Mouse (Mus musculus): Measurements from ENCODE around the gene Rab30. TPM values are rescaled to one million over a fixed set of nuclear protein-coding genes. Genes with fewer than 3 reads are reported as not detected.

The Rab30 gene
- polyA plus RNA-seq, 1 experiment from 2014 or later, result 13.3 TPM

- no peak for ATAC-seq (ENCODE audit: low FRiP score, low TSS enrichment)
- Histone ChIP-seq H3K27ac (replicated peaks) (no peak overlapping the region), H3K4me2 (replicated peaks; ENCODE audit: low read depth) (no peak overlapping the region), H3K27me3 (ENCODE audit: control insufficient read depth, insufficient read depth, low read length) (no peaks in the 10 kb centered on the region), H3K9ac (ENCODE audit: low read length) (no peak overlapping the region), H3K4me1 (replicated peaks; ENCODE audit: control insufficient read depth, insufficient read depth) (no peaks in the 10 kb centered on the region), H3K36me3 (ENCODE audit: control insufficient read depth, insufficient read depth, low read length) (no peaks in the 10 kb centered on the region), H3K4me3 (ENCODE audit: low read depth, low read length) (no peak overlapping the region), H3K9me3 (ENCODE audit: control insufficient read depth, low read length) (no peaks in the 10 kb centered on the region)
- no peak for TF ChIP-seq CTCF (IDR thresholded peaks at IDR 0.05; ENCODE audit: low read depth)
- no peak for TF ChIP-seq EP300 (optimal IDR thresholded peaks at IDR 0.05)
- no peak for DNase-seq (ENCODE audit: low spot score)
- WGBS, result 42% methylated on average over 1 of the region's 1 CpGs
Measured at GRCm38 (mm10) chr7:92890211-92890610, 148.8 kb downstream of the Rab30 start.

- TF ChIP-seq EP300 (optimal IDR thresholded peaks at IDR 0.05) (no peak), CTCF (IDR thresholded peaks at IDR 0.05; ENCODE audit: low read depth) (no peak)
- H3K36me3 ChIP-seq (ENCODE audit: control insufficient read depth, insufficient read depth, low read length), result no peaks in the 10 kb centered on the region
- DNase-seq (ENCODE audit: low spot score) (no peak), ATAC-seq (ENCODE audit: low FRiP score, low TSS enrichment) (no peak)
- no peak overlapping the region for H3K4me2 ChIP-seq (replicated peaks; ENCODE audit: low read depth)
- WGBS, result 27% methylated on average over 4 of the region's 4 CpGs
- no peaks in the 10 kb centered on the region for H3K9me3 ChIP-seq (ENCODE audit: control insufficient read depth, low read length)
- no peak overlapping the region for H3K4me3 ChIP-seq (ENCODE audit: low read depth, low read length)
- H3K4me1 ChIP-seq (replicated peaks; ENCODE audit: control insufficient read depth, insufficient read depth), result no peaks in the 10 kb centered on the region
- H3K27ac ChIP-seq (replicated peaks), result no peak overlapping the region
- no peak overlapping the region for H3K9ac ChIP-seq (ENCODE audit: low read length)
- H3K27me3 ChIP-seq (ENCODE audit: control insufficient read depth, insufficient read depth, low read length), result no peaks in the 10 kb centered on the region
Measured at GRCm38 (mm10) chr7:92890618-92891230, 149.3 kb downstream of the Rab30 start.

GRCm38 (mm10) chr7:92893478-92893877, 152.1 kb downstream of the Rab30 start:
- ATAC-seq (ENCODE audit: low FRiP score, low TSS enrichment), result no peak
- H3K9ac ChIP-seq (ENCODE audit: low read length), result no peak overlapping the region
- no peaks in the 10 kb centered on the region for H3K27me3 ChIP-seq (ENCODE audit: control insufficient read depth, insufficient read depth, low read length)
- H3K4me3 ChIP-seq (ENCODE audit: low read depth, low read length), result no peak overlapping the region
- H3K4me1 ChIP-seq (replicated peaks; ENCODE audit: control insufficient read depth, insufficient read depth), result no peaks in the 10 kb centered on the region
- H3K4me2 ChIP-seq (replicated peaks; ENCODE audit: low read depth), result no peak overlapping the region
- no peaks in the 10 kb centered on the region for H3K9me3 ChIP-seq (ENCODE audit: control insufficient read depth, low read length)
- H3K36me3 ChIP-seq (ENCODE audit: control insufficient read depth, insufficient read depth, low read length), result no peaks in the 10 kb centered on the region
- no peak overlapping the region for H3K27ac ChIP-seq (replicated peaks)
- no peak for DNase-seq (ENCODE audit: low spot score)
- TF ChIP-seq EP300 (optimal IDR thresholded peaks at IDR 0.05) (no peak), CTCF (IDR thresholded peaks at IDR 0.05; ENCODE audit: low read depth) (peak; percentile 64)
- WGBS, result 42% methylated on average over 3 of the region's 3 CpGs

Other genes with a start within 250 kb of the Rab30 start
- 37.3 and 39.0 TPM in 2 replicates for gene Ccdc90b, start 180.5 kb upstream of the Rab30 start, polyA plus RNA-seq (2015; fragmentation: Nextera tagmentation; extraction: Ambion mirVana)
- gene Ankrd42, start 104.5 kb upstream of the Rab30 start, polyA plus RNA-seq (2015; fragmentation: Nextera tagmentation; extraction: Ambion mirVana), result 1.6 and 1.8 TPM in 2 replicates
- gene Pcf11, start 71.7 kb upstream of the Rab30 start, polyA plus RNA-seq (2015; fragmentation: Nextera tagmentation; extraction: Ambion mirVana), result 13.2 and 14.5 TPM in 2 replicates
- 2.8 and 3.3 TPM in 2 replicates for gene Ddias, start 132.6 kb downstream of the Rab30 start, polyA plus RNA-seq (2015; fragmentation: Nextera tagmentation; extraction: Ambion mirVana)
- 14.5 and 14.7 TPM in 2 replicates for gene Prcp, start 132.9 kb downstream of the Rab30 start, polyA plus RNA-seq (2015; fragmentation: Nextera tagmentation; extraction: Ambion mirVana)